Comparison of ENCODE assay signal across 25 mouse cellular contexts in genomic region chr6:5808008-5808421, GRCm38 (mm10).
DNase-seq lines count a peak whose midpoint lies in the region; ATAC-seq and TF ChIP-seq lines count a peak whose summit lies in the region.
"Had no signal": no experiment of that assay in that cellular context is flagged by ENCODE, and none has a peak within 500 bp of the region (broad histone marks: within the 10 kb centered on the region; RNA-seq: fewer than 3 reads in every experiment).

No protein-coding gene starts in this region.

- no peak overlapping the region for H3K9ac ChIP-seq in heart, embryonic 16.5 days (ENCODE audit: low read length)
- H3K9ac ChIP-seq in heart, adult 2 months (ENCODE audit: low read depth, low read length): no peak overlapping the region
- no peak overlapping the region for H3K9ac ChIP-seq in lung, embryonic 16.5 days (ENCODE audit: low read length)
- H3K9ac ChIP-seq in intestine, embryonic 16.5 days (ENCODE audit: low read depth, low read length): no peak overlapping the region
- no peak overlapping the region for H3K9ac ChIP-seq in limb, embryonic 14.5 days (ENCODE audit: low read depth, low read length, severe bottlenecking)
- H3K9ac ChIP-seq: forebrain, embryonic 12.5 days; hindbrain, embryonic 12.5 days; liver, embryonic 14.5 days; midbrain, embryonic 15.5 days had no signal

- H3K4me3 ChIP-seq in heart, embryonic 16.5 days (ENCODE audit: low read length): no peak overlapping the region
- H3K4me3 ChIP-seq in heart, adult 2 months: no peak overlapping the region
- no peak overlapping the region for H3K4me3 ChIP-seq in lung, embryonic 16.5 days (ENCODE audit: low read length)
- H3K4me3 ChIP-seq in intestine, embryonic 16.5 days (ENCODE audit: low read length): no peak overlapping the region
- H3K4me3 ChIP-seq in limb, embryonic 14.5 days (replicated peaks; ENCODE audit: low read length): no peak overlapping the region
- H3K4me3 ChIP-seq: forebrain, embryonic 12.5 days; hindbrain, embryonic 12.5 days; megakaryocyte, embryonic 14.5 days; midbrain, embryonic 15.5 days; myocyte had no signal

- no peaks in the 10 kb centered on the region for H3K79me2 ChIP-seq in heart, adult 2 months (replicated peaks; ENCODE audit: control insufficient read depth, insufficient read depth, low read length)

- H3K27ac ChIP-seq in heart, embryonic 16.5 days (ENCODE audit: low read length): no peak overlapping the region
- H3K27ac ChIP-seq in heart, adult 2 months: no peak overlapping the region
- H3K27ac ChIP-seq in lung, embryonic 16.5 days (ENCODE audit: low read length): no peak overlapping the region
- H3K27ac ChIP-seq in intestine, embryonic 16.5 days (ENCODE audit: low read length): no peak overlapping the region
- no peak overlapping the region for H3K27ac ChIP-seq in limb, embryonic 14.5 days (replicated peaks; ENCODE audit: low read depth, low read length)
- H3K27ac ChIP-seq: forebrain, embryonic 12.5 days; hindbrain, embryonic 12.5 days; liver, embryonic 14.5 days; midbrain, embryonic 15.5 days had no signal

- no peak for DNase-seq in heart, adult 2 months
- no peak for DNase-seq in lung, postnatal 25 days (ENCODE audit: low spot score)
- DNase-seq in limb, embryonic 14.5 days (ENCODE audit: low spot score): peak; percentile 69
- DNase-seq in testis, postnatal 14 days (ENCODE audit: low spot score): no peak
- DNase-seq in thymus, adult 18-20 months: no peak
- DNase-seq: adrenal gland, postnatal 36 days; cerebellum, adult 11-12 months; cerebellum, postnatal 14 days; gastrocnemius, postnatal 10 days; heart, adult 11 months; heart, postnatal 14 days; kidney, postnatal 36 days; retina, postnatal 1 day; right cerebral cortex, postnatal 4 days; thymus, postnatal 4 days had no signal

- no peak for TF ChIP-seq CTCF in heart, adult 2 months (IDR thresholded peaks at IDR 0.05)

- TF ChIP-seq POLR2A in heart, adult 2 months (IDR thresholded peaks at IDR 0.05; ENCODE audit: insufficient read depth, low read depth, low read length): no peak
- TF ChIP-seq POLR2A in limb, embryonic 14.5 days (IDR thresholded peaks at IDR 0.05; ENCODE audit: borderline replicate concordance, extremely low read depth, insufficient read depth, insufficient read length): no peak

- H3K9me3 ChIP-seq in heart, embryonic 16.5 days (replicated peaks; ENCODE audit: control insufficient read depth, low read length): no peaks in the 10 kb centered on the region
- H3K9me3 ChIP-seq in lung, embryonic 16.5 days (ENCODE audit: control insufficient read depth, low read length): no peaks in the 10 kb centered on the region
- H3K9me3 ChIP-seq in intestine, embryonic 16.5 days (ENCODE audit: control insufficient read depth, low read length): no peaks in the 10 kb centered on the region
- no peaks in the 10 kb centered on the region for H3K9me3 ChIP-seq in limb, embryonic 14.5 days (ENCODE audit: control insufficient read depth, low read length)
- H3K9me3 ChIP-seq: forebrain, embryonic 12.5 days; hindbrain, embryonic 12.5 days; megakaryocyte, embryonic 14.5 days; midbrain, embryonic 15.5 days had no signal

- intact Hi-C loops in heart, adult 2 months (cut with DNase I): no loop called here

- H3K4me2 ChIP-seq in heart, embryonic 16.5 days (ENCODE audit: low read depth, low read length): 0 out of 2 replicates have a peak overlapping the region, but pooled peaks have one; percentile 26
- no peak overlapping the region for H3K4me2 ChIP-seq in lung, embryonic 16.5 days (ENCODE audit: low read depth, low read length)
- no peak overlapping the region for H3K4me2 ChIP-seq in intestine, embryonic 16.5 days (ENCODE audit: low read depth, low read length)
- H3K4me2 ChIP-seq in limb, embryonic 14.5 days (replicated peaks; ENCODE audit: low read depth, low read length, severe bottlenecking): no peak overlapping the region
- H3K4me2 ChIP-seq: forebrain, embryonic 12.5 days; hindbrain, embryonic 12.5 days; midbrain, embryonic 15.5 days had no signal

- no peak for ATAC-seq in heart, embryonic 16.5 days (replicated peaks; ENCODE audit: extremely low read depth, insufficient read depth, low FRiP score)
- peak; percentile 84 for ATAC-seq in lung, embryonic 16.5 days (ENCODE audit: low read depth)
- peak; percentile 55; the same call in 1 of the 2 replicates for ATAC-seq in intestine, embryonic 16.5 days
- ATAC-seq in limb, embryonic 14.5 days (ENCODE audit: low FRiP score, low read depth): peak; percentile 72
- ATAC-seq: inflammation-experienced regulatory T-cells, adult 6 months; midbrain, embryonic 15.5 days had no signal

- 0 out of 2 replicates have a peak, but pooled peaks cover 9% of the 10 kb centered on the region for H3K4me1 ChIP-seq in heart, embryonic 16.5 days (ENCODE audit: control insufficient read depth, insufficient read depth, low read length)
- H3K4me1 ChIP-seq in heart, adult 2 months (ENCODE audit: control insufficient read depth, insufficient read depth, low read length): peaks cover under 1% of the 10 kb centered on the region; the same call in 1 of the 2 replicates
- H3K4me1 ChIP-seq in lung, embryonic 16.5 days (replicated peaks; ENCODE audit: control insufficient read depth, insufficient read depth, low read length): 0 out of 2 replicates have a peak, but pooled peaks cover 2% of the 10 kb centered on the region
- H3K4me1 ChIP-seq in intestine, embryonic 16.5 days (ENCODE audit: control insufficient read depth, insufficient read depth, low read length): no peaks in the 10 kb centered on the region
- peaks cover 13% of the 10 kb centered on the region for H3K4me1 ChIP-seq in limb, embryonic 14.5 days (ENCODE audit: control insufficient read depth, insufficient read depth, low read length)
- H3K4me1 ChIP-seq: forebrain, embryonic 12.5 days; hindbrain, embryonic 12.5 days; midbrain, embryonic 15.5 days had no signal

- H3K36me3 ChIP-seq in heart, embryonic 16.5 days (ENCODE audit: control insufficient read depth, insufficient read depth): no peaks in the 10 kb centered on the region
- H3K36me3 ChIP-seq in heart, adult 2 months (ENCODE audit: control insufficient read depth, insufficient read depth, low read length): no peaks in the 10 kb centered on the region
- no peaks in the 10 kb centered on the region for H3K36me3 ChIP-seq in lung, embryonic 16.5 days (ENCODE audit: control insufficient read depth, insufficient read depth, low read length)
- no peaks in the 10 kb centered on the region for H3K36me3 ChIP-seq in intestine, embryonic 16.5 days (ENCODE audit: control insufficient read depth, insufficient read depth, low read length)
- no peaks in the 10 kb centered on the region for H3K36me3 ChIP-seq in limb, embryonic 14.5 days (ENCODE audit: control insufficient read depth, insufficient read depth, low read length)
- H3K36me3 ChIP-seq: forebrain, embryonic 12.5 days; hindbrain, embryonic 12.5 days; midbrain, embryonic 15.5 days had no signal

- WGBS in heart, embryonic 16.5 days: 30% methylated on average over 3 of the region's 3 CpGs
- 46% methylated on average over 3 of the region's 3 CpGs for WGBS in heart, adult 2 months
- 25% methylated on average over 3 of the region's 3 CpGs for WGBS in lung, embryonic 16.5 days
- 44% methylated on average over 3 of the region's 3 CpGs for WGBS in intestine, embryonic 16.5 days
- 18% methylated on average over 3 of the region's 3 CpGs for WGBS in limb, embryonic 14.5 days

- no peaks in the 10 kb centered on the region for H3K27me3 ChIP-seq in heart, embryonic 16.5 days (ENCODE audit: control insufficient read depth, insufficient read depth, low read length)
- no peaks in the 10 kb centered on the region for H3K27me3 ChIP-seq in heart, adult 2 months (ENCODE audit: control insufficient read depth, insufficient read depth, low read length)
- no peaks in the 10 kb centered on the region for H3K27me3 ChIP-seq in lung, embryonic 16.5 days (ENCODE audit: control insufficient read depth, insufficient read depth, low read depth, low read length)
- no peaks in the 10 kb centered on the region for H3K27me3 ChIP-seq in intestine, embryonic 16.5 days (replicated peaks; ENCODE audit: control insufficient read depth, insufficient read depth, low read length)
- H3K27me3 ChIP-seq in limb, embryonic 14.5 days (ENCODE audit: control insufficient read depth, insufficient read depth, low read length): no peaks in the 10 kb centered on the region
- H3K27me3 ChIP-seq: forebrain, embryonic 12.5 days; hindbrain, embryonic 12.5 days; megakaryocyte, embryonic 14.5 days; midbrain, embryonic 15.5 days had no signal

- TF ChIP-seq EP300 in heart, adult 2 months (IDR thresholded peaks at IDR 0.05; ENCODE audit: insufficient read depth, low read depth, low read length): no peak
